Mouse (Mus musculus): Measurements from ENCODE around the gene Cacna2d3. TPM values are rescaled to one million over a fixed set of nuclear protein-coding genes. Genes with fewer than 3 reads are reported as not detected.

The Cacna2d3 gene
- total RNA-seq, 2 experiments from 2014 or later = 2.2 to 2.8 TPM

DNA sequence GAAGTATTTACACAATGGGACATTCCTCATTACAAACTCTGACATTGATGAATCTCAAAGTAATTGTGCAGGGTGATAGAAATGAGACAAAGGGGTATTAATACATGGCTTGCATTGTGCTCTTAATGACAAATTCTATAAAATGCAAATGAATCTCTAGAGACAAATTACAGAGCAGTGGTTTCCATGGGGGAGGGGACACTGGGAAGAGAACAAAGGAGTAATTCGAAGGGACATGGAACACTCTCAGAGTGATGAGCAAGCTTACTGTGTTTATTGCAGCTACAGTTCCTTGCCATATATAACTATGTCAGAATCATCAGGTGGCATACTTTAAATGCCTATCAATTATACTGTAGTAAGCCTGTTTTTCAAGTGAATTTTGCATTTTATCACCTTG lies 806.7 kb downstream of the Cacna2d3 start:
- no peak for DNase-seq

- no peak for DNase-seq
Measured at GRCm38 (mm10) chr14:28907659-28908058, 814.0 kb downstream of the Cacna2d3 start.

DNA sequence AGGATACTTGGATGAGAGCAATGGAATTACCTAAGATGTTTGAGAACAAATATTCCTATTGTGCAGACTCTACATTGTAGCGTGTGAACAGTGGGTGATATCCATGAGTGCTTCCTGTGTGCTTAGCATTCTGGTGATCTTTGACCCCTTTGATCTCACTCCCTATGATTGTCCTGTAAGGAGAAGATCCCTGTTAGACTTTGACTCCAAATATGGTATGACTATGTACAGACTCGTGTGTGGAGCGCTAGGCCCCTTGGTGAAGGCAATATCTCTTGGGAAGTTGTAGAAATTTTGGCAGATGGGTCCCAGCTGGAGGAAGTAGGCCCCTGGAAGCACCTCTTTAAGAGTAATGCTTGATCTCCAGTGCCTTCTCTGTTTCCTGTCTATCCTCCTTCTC lies 829.1 kb downstream of the Cacna2d3 start:
- no peak for DNase-seq

GRCm38 (mm10) chr14:28887373-28887772 lies 834.3 kb downstream of the Cacna2d3 start:
- DNase-seq = no peak

DNA sequence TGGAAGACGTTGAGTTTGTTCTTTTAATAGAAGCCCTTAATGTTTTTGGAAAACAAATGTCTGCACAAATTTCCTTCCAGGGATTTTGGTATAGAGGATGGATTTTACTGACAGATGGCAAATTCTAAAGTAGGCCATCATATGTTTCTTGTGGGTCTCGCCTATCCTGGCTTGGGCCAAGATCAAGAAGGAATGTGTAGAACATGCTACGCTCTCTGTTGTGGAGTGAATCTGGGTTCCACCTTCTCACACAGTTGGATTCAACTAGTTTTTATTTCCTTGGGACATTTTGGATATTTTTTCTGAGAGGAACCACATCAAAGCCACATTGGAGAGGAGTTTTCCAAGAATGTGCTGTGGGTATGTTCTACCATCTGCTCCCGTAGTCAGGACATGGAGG lies 835.0 kb downstream of the Cacna2d3 start:
- DNase-seq = no peak

- no peak for DNase-seq
Measured at GRCm38 (mm10) chr14:28870983-28871382, 850.7 kb downstream of the Cacna2d3 start.

- no peak for DNase-seq
Measured at GRCm38 (mm10) chr14:28870382-28870781, 851.3 kb downstream of the Cacna2d3 start.

DNA sequence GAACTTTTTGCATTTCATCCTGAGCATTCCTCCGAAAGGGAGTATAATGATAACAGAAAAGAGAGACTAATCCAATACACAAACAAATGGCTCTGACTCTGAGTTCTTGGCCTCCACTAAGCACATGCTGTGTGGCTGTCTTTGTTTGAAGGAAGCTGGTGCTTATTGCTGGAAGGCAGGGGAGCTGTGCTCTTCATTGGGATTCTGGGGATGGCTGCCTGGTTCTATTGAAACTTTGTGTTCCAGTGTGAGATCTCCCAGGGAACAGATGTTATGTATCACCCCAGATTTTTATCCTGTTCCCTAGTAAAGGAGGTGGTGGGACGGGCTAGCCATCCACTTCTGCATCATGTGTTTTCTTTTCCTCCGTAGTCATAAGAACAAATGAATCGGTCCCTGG lies 856.7 kb downstream of the Cacna2d3 start:
- DNase-seq = no peak

GRCm38 (mm10) chr14:28861142-28861541 lies 860.5 kb downstream of the Cacna2d3 start:
- DNase-seq = no peak

Other genes with a start within 250 kb of the Cacna2d3 start
- gene Selenok, start 246.4 kb upstream of the Cacna2d3 start, total RNA-seq (2021) = 10 to 100 TPM; 58.3 to 58.5 TPM